8 mouse cellular contexts compared by ENCODE assay signal in genomic region chr5:17575183-17575495, GRCm38 (mm10). TPM values are rescaled to one million over a fixed set of nuclear protein-coding genes. Genes with fewer than 3 reads are reported as not detected.
DNase-seq lines count a peak whose midpoint lies in the region; ATAC-seq and TF ChIP-seq lines count a peak whose summit lies in the region.

No protein-coding gene starts in this region.

- TF ChIP-seq POLR2A in heart, adult 2 months (IDR thresholded peaks at IDR 0.05; ENCODE audit: insufficient read depth, low read depth, low read length) = no peak

- H3K4me3 ChIP-seq in heart, adult 2 months = peak overlapping the region; percentile 65
- H3K4me3 ChIP-seq in C2C12 (ENCODE audit: insufficient read depth, poor library complexity, severe bottlenecking) = peak overlapping the region; percentile 36
- peak overlapping the region; percentile 66 for H3K4me3 ChIP-seq in forebrain, postnatal 0 days (ENCODE audit: low read depth, low read length)
- 0 out of 2 replicates have a peak overlapping the region, but pooled peaks have one; percentile 44 for H3K4me3 ChIP-seq in liver, postnatal 0 days (ENCODE audit: low read depth, low read length)

- intact Hi-C loops in heart, adult 2 months (cut with DNase I) = loop anchor here (10.0 kb wide), 1 partner anchor 460 kb away; no protein-coding TSS in a partner anchor

- H3K4me2 ChIP-seq in forebrain, postnatal 0 days (ENCODE audit: low read depth) = peak overlapping the region; percentile 82
- H3K4me2 ChIP-seq in liver, postnatal 0 days (ENCODE audit: low read depth, low read length) = no peak overlapping the region

- no peaks in the 10 kb centered on the region for H3K4me1 ChIP-seq in heart, adult 2 months (ENCODE audit: control insufficient read depth, insufficient read depth, low read length)
- H3K4me1 ChIP-seq in forebrain, postnatal 0 days (ENCODE audit: insufficient read depth) = no peaks in the 10 kb centered on the region
- no peaks in the 10 kb centered on the region for H3K4me1 ChIP-seq in liver, postnatal 0 days (ENCODE audit: insufficient read depth)

- TF ChIP-seq CTCF in heart, adult 2 months (IDR thresholded peaks at IDR 0.05) = no peak
- no peak for TF ChIP-seq CTCF in C2C12 (IDR thresholded peaks at IDR 0.05; ENCODE audit: control insufficient read depth, insufficient read depth, insufficient read length)
- no peak for TF ChIP-seq CTCF in forebrain, postnatal 0 days (IDR thresholded peaks at IDR 0.05; ENCODE audit: low read depth)
- no peak for TF ChIP-seq CTCF in liver, postnatal 0 days (IDR thresholded peaks at IDR 0.05; ENCODE audit: low read depth)

- no peaks in the 10 kb centered on the region for H3K9me3 ChIP-seq in forebrain, postnatal 0 days (ENCODE audit: low read length)
- H3K9me3 ChIP-seq in liver, postnatal 0 days (ENCODE audit: low read length) = no peaks in the 10 kb centered on the region

- no peak overlapping the region for H3ac ChIP-seq in C2C12 (ENCODE audit: control insufficient read depth, insufficient read length, low read depth)

- no peaks in the 10 kb centered on the region for H3K79me2 ChIP-seq in heart, adult 2 months (replicated peaks; ENCODE audit: control insufficient read depth, insufficient read depth, low read length)
- no peaks in the 10 kb centered on the region for H3K79me2 ChIP-seq in C2C12 (ENCODE audit: control insufficient read depth, insufficient read depth)

- TF ChIP-seq EP300 in heart, adult 2 months (IDR thresholded peaks at IDR 0.05; ENCODE audit: insufficient read depth, low read depth, low read length) = no peak
- TF ChIP-seq EP300 in liver, postnatal 0 days (IDR thresholded peaks at IDR 0.05; ENCODE audit: low read depth) = no peak

- DNase-seq in heart, adult 2 months = no peak
- DNase-seq in heart, adult 11 months = no peak
- no peak for DNase-seq in forebrain, postnatal 0 days
- DNase-seq in liver, postnatal 0 days = no peak
- DNase-seq in spleen, postnatal 4 days (ENCODE audit: low spot score in 2 of 2) = no peak
- DNase-seq in adipocyte (ENCODE audit: low spot score) = no peak
- DNase-seq in kidney, postnatal 10 days = no peak

- peak overlapping the region; percentile 62 for H3K27ac ChIP-seq in heart, adult 2 months
- peak overlapping the region; percentile 71; the same call in 1 of the 2 replicates for H3K27ac ChIP-seq in forebrain, postnatal 0 days (ENCODE audit: low read depth, low read length)
- H3K27ac ChIP-seq in liver, postnatal 0 days (ENCODE audit: low read depth) = no peak overlapping the region

- no peaks in the 10 kb centered on the region for H3K36me3 ChIP-seq in heart, adult 2 months (ENCODE audit: control insufficient read depth, insufficient read depth, low read length)
- H3K36me3 ChIP-seq in C2C12 (ENCODE audit: control insufficient read depth, insufficient read depth) = no peaks in the 10 kb centered on the region
- H3K36me3 ChIP-seq in forebrain, postnatal 0 days (ENCODE audit: insufficient read depth) = no peaks in the 10 kb centered on the region
- no peaks in the 10 kb centered on the region for H3K36me3 ChIP-seq in liver, postnatal 0 days (replicated peaks; ENCODE audit: insufficient read depth, low read length)

- H3K9ac ChIP-seq in heart, adult 2 months (ENCODE audit: low read depth, low read length) = no peak overlapping the region; the same call in 1 of the 2 replicates
- H3K9ac ChIP-seq in forebrain, postnatal 0 days = peak overlapping the region; percentile 59
- no peak overlapping the region for H3K9ac ChIP-seq in liver, postnatal 0 days (replicated peaks)

- 29% methylated on average over 7 of the region's 7 CpGs for WGBS in heart, adult 2 months
- WGBS in forebrain, postnatal 0 days = 21% methylated on average over 7 of the region's 7 CpGs
- 27% methylated on average over 7 of the region's 7 CpGs for WGBS in liver, postnatal 0 days (ENCODE audit: insufficient replicate concordance)

- no peak for ATAC-seq in forebrain, postnatal 0 days
- ATAC-seq in liver, postnatal 0 days = no peak

- no peaks in the 10 kb centered on the region for H3K27me3 ChIP-seq in heart, adult 2 months (ENCODE audit: control insufficient read depth, insufficient read depth, low read length)
- H3K27me3 ChIP-seq in C2C12 (ENCODE audit: control insufficient read depth, insufficient read depth, insufficient read length) = no peaks in the 10 kb centered on the region
- no peaks in the 10 kb centered on the region for H3K27me3 ChIP-seq in forebrain, postnatal 0 days (ENCODE audit: insufficient read depth, low read length)
- H3K27me3 ChIP-seq in liver, postnatal 0 days (ENCODE audit: insufficient read depth, low read length) = peaks cover 16% of the 10 kb centered on the region

- no peaks in the 10 kb centered on the region for H3K79me3 ChIP-seq in C2C12 (ENCODE audit: low read depth)

TF ChIP-seq in C2C12, 6 proteins besides CTCF, POLR2A, EP300 and RAD21:
- no peak for TF ChIP-seq CEBPB (IDR thresholded peaks at IDR 0.05; ENCODE audit: low read depth)

RNA-seq across cellular contexts. Expression of gene Sema3c, which starts 1.1 kb away (rescaled TPM):
- 10 to 100 TPM; 14.0 to 14.3 TPM for total RNA-seq in heart, adult 2 months (2021)
- 3.9 and 7.4 TPM in 2 replicates for polyA plus RNA-seq in heart, adult 2 months (2012; rRNA removed)
- polyA plus RNA-seq in C2C12 (2012; fragmentation: generic; extraction: Trizol) = 0.61 TPM
- total RNA-seq in forebrain, postnatal 0 days (2014; rRNA removed) = 44.7 and 53.7 TPM in 2 replicates
- polyA plus RNA-seq in forebrain, postnatal 0 days (2015; fragmentation: Nextera tagmentation; extraction: Ambion mirVana) = 16.9 and 21.6 TPM in 2 replicates
- 0.53 and 0.84 TPM in 2 replicates for polyA plus RNA-seq in liver, postnatal 0 days (2015; fragmentation: Nextera tagmentation; extraction: Ambion mirVana)
